Mouse (Mus musculus) myocyte (in vitro differentiated cells): Measurements from ENCODE around the gene Filip1.

ENCODE experiments used
- CEBPB ChIP-seq: IDR thresholded peaks from 2 replicates; pipeline ENCODE4 v1.6.1; 2011; ENCODE audit warnings: mild to moderate bottlenecking, moderate library complexity; ENCODE audit not compliant: poor library complexity, insufficient read depth, severe bottlenecking
- E2F4 ChIP-seq: IDR thresholded peaks from one replicate; pipeline ENCODE4 v1.6.1; 2011; ENCODE audit warnings: mild to moderate bottlenecking, control low read depth, moderate library complexity; ENCODE audit not compliant: insufficient read depth
- MAX ChIP-seq: IDR thresholded peaks from one replicate; pipeline ENCODE4 v1.6.1; 2011; ENCODE audit warnings: low read depth, mild to moderate bottlenecking, control low read depth
- MYOD1 ChIP-seq, 3 experiments: IDR thresholded peaks; one replicate each; pipeline ENCODE4 v1.6.1; 2011; ENCODE audit warnings: control low read depth in 2 of 3, low read depth in 2 of 3, mild to moderate bottlenecking in 2 of 3, moderate library complexity in 1 of 3; ENCODE audit not compliant: insufficient read length in 2 of 3, control insufficient read depth in 1 of 3
- POLR2A ChIP-seq: IDR thresholded peaks from one replicate; pipeline ENCODE4 v1.6.1; 2011; ENCODE audit warnings: low read depth, mild to moderate bottlenecking, control low read depth, moderate library complexity; ENCODE audit not compliant: insufficient read length
- POLR2AphosphoS2 ChIP-seq: IDR thresholded peaks from one replicate; pipeline ENCODE4 v1.6.1; 2011; ENCODE audit warnings: low read depth, control low read depth; ENCODE audit not compliant: insufficient read length
- REST ChIP-seq: IDR thresholded peaks from one replicate; pipeline ENCODE4 v1.6.1; 2011; ENCODE audit warnings: mild to moderate bottlenecking, control low read depth, moderate library complexity; ENCODE audit not compliant: insufficient read depth, insufficient read length
- TCF12 ChIP-seq: IDR thresholded peaks from one replicate; pipeline ENCODE4 v1.6.1; 2011; ENCODE audit warnings: mild to moderate bottlenecking, control low read depth; ENCODE audit not compliant: poor library complexity, insufficient read depth, severe bottlenecking
- TCF3 ChIP-seq: IDR thresholded peaks from one replicate; pipeline ENCODE4 v1.6.1; 2011; ENCODE audit warnings: low read depth, control low read depth; ENCODE audit not compliant: insufficient read length
- USF1 ChIP-seq: IDR thresholded peaks from one replicate; pipeline ENCODE4 v1.6.1; 2011; ENCODE audit warnings: low read depth, mild to moderate bottlenecking, control low read depth, moderate library complexity

GRCm38 (mm10) chr9:79973582-79973981 lies 39.1 kb downstream of the Filip1 start:
- TF ChIP-seq POLR2AphosphoS2, result no peak
- TF ChIP-seq POLR2A, result no peak
- no peak for TF ChIP-seq REST
- TF ChIP-seq TCF12, result no peak
- TF ChIP-seq MAX, result no peak
- TF ChIP-seq USF1, result no peak
- no peak for TF ChIP-seq CEBPB
- TF ChIP-seq E2F4, result no peak
- no peak for TF ChIP-seq TCF3
- no peak for TF ChIP-seq MYOD1 (IDR thresholded peaks at IDR 0.05; ENCODE audit: control insufficient read depth in 1 of 3, insufficient read length in 2 of 3, low read depth in 2 of 3)
